Mouse (Mus musculus): ENCODE measurements around the gene Ppm1l. TPM values are rescaled to one million over a fixed set of nuclear protein-coding genes. Genes with fewer than 3 reads are reported as not detected.

Gene Ppm1l
- polyA plus RNA-seq, 1 experiment from 2014 or later = 6.0 TPM

DNA sequence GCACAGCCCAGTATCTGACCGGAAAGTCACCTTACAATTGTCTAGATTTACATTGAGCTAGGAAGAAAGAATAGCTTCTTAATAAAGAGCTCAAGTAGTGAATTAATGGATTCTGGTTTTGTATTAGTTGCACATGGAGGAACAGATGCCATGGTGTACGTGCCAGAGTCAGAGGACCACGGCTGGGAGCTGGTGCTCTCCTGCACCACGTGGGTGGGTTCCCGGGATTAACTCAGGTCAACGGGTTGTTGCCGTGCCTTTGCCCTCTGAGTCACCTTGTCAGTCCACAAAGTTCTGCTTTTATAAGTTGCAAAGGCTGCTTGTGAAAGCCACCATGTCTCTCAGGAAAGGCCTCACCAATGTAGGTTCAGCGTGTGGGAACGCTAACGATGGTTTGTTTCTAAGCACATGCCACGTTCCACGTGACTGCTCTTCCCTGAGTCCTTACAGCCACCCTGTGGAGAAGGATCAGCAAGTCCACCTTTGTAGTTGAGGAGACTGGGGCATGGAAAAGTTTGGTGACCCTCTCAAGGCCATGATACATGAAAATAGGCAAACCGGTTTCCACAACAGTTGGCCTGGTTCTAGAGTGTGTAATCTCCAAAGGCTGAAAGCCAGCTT is 199.2 kb downstream of the Ppm1l start:
- TF ChIP-seq CTCF (IDR thresholded peaks at IDR 0.05; ENCODE audit: low read depth) = no peak
- no peak for TF ChIP-seq EP300 (optimal IDR thresholded peaks at IDR 0.05)
- ATAC-seq (ENCODE audit: low FRiP score, low TSS enrichment) = peak; percentile 53; the same call in 1 of the 2 replicates
- 58% methylated on average over 13 of the region's 13 CpGs for WGBS
- no peaks in the 10 kb centered on the region for H3K27me3 ChIP-seq (ENCODE audit: control insufficient read depth, insufficient read depth, low read length)
- no peak for DNase-seq (ENCODE audit: low spot score)
- no peaks in the 10 kb centered on the region for H3K36me3 ChIP-seq (ENCODE audit: control insufficient read depth, insufficient read depth, low read length)
- H3K9ac ChIP-seq (ENCODE audit: low read length) = no peak overlapping the region
- no peak overlapping the region for H3K4me2 ChIP-seq (replicated peaks; ENCODE audit: low read depth)
- no peaks in the 10 kb centered on the region for H3K9me3 ChIP-seq (ENCODE audit: control insufficient read depth, low read length)
- no peaks in the 10 kb centered on the region for H3K4me1 ChIP-seq (replicated peaks; ENCODE audit: control insufficient read depth, insufficient read depth)
- H3K4me3 ChIP-seq (ENCODE audit: low read depth, low read length) = no peak overlapping the region
- H3K27ac ChIP-seq (replicated peaks) = no peak overlapping the region

DNA sequence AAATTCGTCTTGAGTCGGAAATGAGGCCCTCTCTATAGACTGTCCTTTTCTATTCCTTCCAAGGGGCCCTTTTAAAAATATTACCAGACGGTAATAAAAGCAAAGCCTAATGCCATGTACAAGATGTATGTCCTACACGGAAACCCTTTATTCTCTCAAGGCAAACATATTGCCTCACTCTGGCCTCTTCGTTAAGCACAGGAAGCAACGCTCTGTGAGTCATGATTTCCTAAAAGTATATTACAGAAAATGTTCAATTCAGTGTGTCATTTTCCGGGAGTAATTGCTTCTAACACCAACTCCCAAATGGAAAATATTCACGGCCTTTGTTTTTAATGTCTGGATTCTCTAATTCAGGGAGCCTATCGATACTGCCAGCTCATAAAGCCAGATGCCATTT is 202.5 kb downstream of the Ppm1l start:
- Histone ChIP-seq H3K4me3 (ENCODE audit: low read depth, low read length) (no peak overlapping the region), H3K27me3 (ENCODE audit: control insufficient read depth, insufficient read depth, low read length) (no peaks in the 10 kb centered on the region), H3K4me1 (replicated peaks; ENCODE audit: control insufficient read depth, insufficient read depth) (no peaks in the 10 kb centered on the region), H3K9me3 (ENCODE audit: control insufficient read depth, low read length) (no peaks in the 10 kb centered on the region), H3K27ac (replicated peaks) (0 out of 2 replicates have a peak overlapping the region, but pooled peaks have one; percentile 30), H3K36me3 (ENCODE audit: control insufficient read depth, insufficient read depth, low read length) (no peaks in the 10 kb centered on the region), H3K9ac (ENCODE audit: low read length) (no peak overlapping the region), H3K4me2 (replicated peaks; ENCODE audit: low read depth) (no peak overlapping the region)
- ATAC-seq (ENCODE audit: low FRiP score, low TSS enrichment) (no peak), DNase-seq (ENCODE audit: low spot score) (no peak)
- TF ChIP-seq CTCF (IDR thresholded peaks at IDR 0.05; ENCODE audit: low read depth) (no peak), EP300 (optimal IDR thresholded peaks at IDR 0.05) (no peak)
- 49% methylated on average over 9 of the region's 9 CpGs for WGBS

DNA sequence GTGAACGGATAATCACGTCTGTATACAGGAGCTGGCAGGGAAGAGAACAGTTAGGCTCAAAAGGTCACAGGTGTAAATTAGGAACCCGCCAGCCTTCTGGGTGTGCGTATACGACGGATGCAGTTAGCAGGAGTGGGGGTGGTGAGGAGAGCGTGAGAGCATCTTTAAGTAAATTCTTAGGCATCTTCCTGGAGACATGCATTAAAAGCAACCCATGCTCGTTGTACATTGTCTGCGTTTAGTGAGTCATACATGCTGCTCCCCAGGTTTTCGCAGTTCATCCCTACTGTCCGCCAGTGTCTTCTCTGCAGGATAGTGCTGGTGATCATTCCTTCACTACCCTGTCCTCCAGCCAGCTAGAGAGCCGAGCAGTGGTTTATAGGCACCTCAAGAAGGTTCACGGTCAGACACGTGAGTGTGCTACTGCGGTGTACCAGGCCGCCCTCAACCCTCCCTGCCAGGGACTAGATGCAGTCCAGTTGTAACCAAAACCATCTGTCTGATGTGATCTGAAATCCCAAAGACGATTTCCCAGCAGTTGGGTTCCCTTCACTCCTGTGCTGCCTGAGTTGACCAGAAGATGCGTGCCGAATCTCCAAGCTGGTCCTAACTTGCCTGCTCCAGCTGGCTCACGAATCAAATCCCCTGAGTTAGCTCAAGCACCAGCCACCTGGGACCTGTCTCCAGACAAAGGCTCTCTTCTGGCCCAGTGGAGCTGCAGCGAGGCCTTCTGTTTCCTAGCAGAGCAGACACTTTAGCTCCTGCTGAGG is 203.3 kb downstream of the Ppm1l start:
- 0 out of 2 replicates have a peak overlapping the region, but pooled peaks have one; percentile 30 for H3K27ac ChIP-seq (replicated peaks)
- H3K9ac ChIP-seq (ENCODE audit: low read length) = no peak overlapping the region
- H3K4me1 ChIP-seq (replicated peaks; ENCODE audit: control insufficient read depth, insufficient read depth) = no peaks in the 10 kb centered on the region
- H3K27me3 ChIP-seq (ENCODE audit: control insufficient read depth, insufficient read depth, low read length) = no peaks in the 10 kb centered on the region
- ATAC-seq (ENCODE audit: low FRiP score, low TSS enrichment) (peak; percentile 38; the same call in 1 of the 2 replicates), DNase-seq (ENCODE audit: low spot score) (no peak)
- TF ChIP-seq EP300 (optimal IDR thresholded peaks at IDR 0.05) = no peak
- no peaks in the 10 kb centered on the region for H3K9me3 ChIP-seq (ENCODE audit: control insufficient read depth, low read length)
- no peak overlapping the region for H3K4me3 ChIP-seq (ENCODE audit: low read depth, low read length)
- no peak overlapping the region for H3K4me2 ChIP-seq (replicated peaks; ENCODE audit: low read depth)
- WGBS = 66% methylated on average over 21 of the region's 21 CpGs
- no peaks in the 10 kb centered on the region for H3K36me3 ChIP-seq (ENCODE audit: control insufficient read depth, insufficient read depth, low read length)

DNA sequence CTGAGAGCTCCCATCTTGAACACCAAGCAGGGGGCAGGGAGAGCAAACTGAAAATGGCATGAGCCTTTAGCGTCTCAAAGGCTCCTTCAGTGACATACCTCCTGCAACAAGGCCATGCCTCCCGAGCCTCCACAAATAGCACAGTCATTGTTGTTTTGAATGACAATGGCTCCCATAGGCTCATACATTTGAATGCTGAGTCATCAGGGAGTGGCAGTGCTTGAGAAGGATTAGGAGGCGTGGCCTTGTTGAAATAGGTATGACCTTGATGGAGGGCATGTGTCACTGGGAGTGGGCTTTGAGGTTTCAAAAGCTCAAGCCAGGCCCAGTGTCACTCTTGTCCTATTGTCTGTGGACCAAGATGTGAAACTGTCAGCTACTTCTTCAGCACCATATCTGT is 205.6 kb downstream of the Ppm1l start:
- DNase-seq (ENCODE audit: low spot score) (no peak), ATAC-seq (ENCODE audit: low FRiP score, low TSS enrichment) (no peak)
- no peaks in the 10 kb centered on the region for H3K27me3 ChIP-seq (ENCODE audit: control insufficient read depth, insufficient read depth, low read length)
- no peak overlapping the region for H3K4me2 ChIP-seq (replicated peaks; ENCODE audit: low read depth)
- no peaks in the 10 kb centered on the region for H3K36me3 ChIP-seq (ENCODE audit: control insufficient read depth, insufficient read depth, low read length)
- no peak overlapping the region for H3K27ac ChIP-seq (replicated peaks)
- no peak overlapping the region for H3K9ac ChIP-seq (ENCODE audit: low read length)
- H3K9me3 ChIP-seq (ENCODE audit: control insufficient read depth, low read length) = no peaks in the 10 kb centered on the region
- H3K4me1 ChIP-seq (replicated peaks; ENCODE audit: control insufficient read depth, insufficient read depth) = no peaks in the 10 kb centered on the region
- TF ChIP-seq EP300 (optimal IDR thresholded peaks at IDR 0.05) (no peak), CTCF (IDR thresholded peaks at IDR 0.05; ENCODE audit: low read depth) (no peak)
- H3K4me3 ChIP-seq (ENCODE audit: low read depth, low read length) = no peak overlapping the region
- WGBS = 90% methylated on average over 3 of the region's 3 CpGs

DNA sequence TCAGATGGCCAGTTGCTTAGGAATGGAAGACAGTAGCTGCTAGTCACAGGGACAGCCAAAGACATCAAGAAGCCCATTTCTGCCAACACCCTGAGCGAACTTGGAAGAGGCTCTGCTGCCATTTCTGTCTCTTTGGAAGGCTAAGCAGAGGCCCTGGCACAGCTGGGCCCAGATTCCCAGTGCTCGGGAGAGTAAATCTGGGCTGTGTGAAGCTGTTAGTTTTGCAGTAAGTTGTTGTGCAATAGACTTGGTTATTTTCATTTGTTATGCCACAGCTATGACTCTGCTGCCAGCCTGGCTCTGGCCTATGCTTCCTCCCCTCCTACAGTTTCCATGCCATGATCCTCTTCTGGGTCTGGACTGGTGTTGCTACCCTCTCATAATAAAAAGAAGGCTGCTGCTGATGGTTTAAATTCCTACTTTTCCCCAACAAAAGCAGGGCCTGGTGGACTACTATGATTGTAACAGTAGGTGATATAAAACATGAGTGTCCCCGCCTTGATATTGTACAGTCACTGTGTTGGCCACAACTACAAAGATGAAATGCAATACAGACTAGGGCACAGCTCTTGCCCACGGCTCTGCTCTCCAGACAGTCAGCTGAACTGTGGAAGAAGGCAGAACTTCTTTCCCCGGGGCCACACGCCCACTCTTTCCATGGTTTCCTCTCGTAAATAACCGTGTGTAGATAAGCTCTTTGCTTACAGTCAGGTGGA is 207.9 kb downstream of the Ppm1l start:
- 52% methylated on average over 8 of the region's 8 CpGs for WGBS
- no peak for ATAC-seq (ENCODE audit: low FRiP score, low TSS enrichment)
- no peak overlapping the region for H3K27ac ChIP-seq (replicated peaks)
- no peak overlapping the region for H3K9ac ChIP-seq (ENCODE audit: low read length)
- H3K4me2 ChIP-seq (replicated peaks; ENCODE audit: low read depth) = no peak overlapping the region
- H3K27me3 ChIP-seq (ENCODE audit: control insufficient read depth, insufficient read depth, low read length) = no peaks in the 10 kb centered on the region
- H3K36me3 ChIP-seq (ENCODE audit: control insufficient read depth, insufficient read depth, low read length) = no peaks in the 10 kb centered on the region
- no peaks in the 10 kb centered on the region for H3K9me3 ChIP-seq (ENCODE audit: control insufficient read depth, low read length)
- no peak for DNase-seq (ENCODE audit: low spot score)
- no peak overlapping the region for H3K4me3 ChIP-seq (ENCODE audit: low read depth, low read length)
- TF ChIP-seq EP300 (optimal IDR thresholded peaks at IDR 0.05) (no peak), CTCF (IDR thresholded peaks at IDR 0.05; ENCODE audit: low read depth) (no peak)
- no peaks in the 10 kb centered on the region for H3K4me1 ChIP-seq (replicated peaks; ENCODE audit: control insufficient read depth, insufficient read depth)

Data from stomach, postnatal 0 days (tissue).